Mouse (Mus musculus) effector memory CD4-positive, alpha-beta T cell, adult 5 months (primary cell): ENCODE measurements around the gene Tyro3. TPM values are rescaled to one million over a fixed set of nuclear protein-coding genes. Genes with fewer than 3 reads are reported as not detected.

Source experiments
- polyA plus RNA-seq: library from polyadenylated mRNA; unstranded; fragments of 100-300 nt; shearing (Covaris generic); gene quantifications from one replicate; pipeline ENCODE4 v1.2.1, GENCODE M21; 2017

Gene Tyro3
- 4.8 TPM for polyA plus RNA-seq

GRCm38 (mm10) chr2:119797279-119797783 is at the start of gene Tyro3:
Tyro3 (plus strand) TSS chr2:119797733.

DNA sequence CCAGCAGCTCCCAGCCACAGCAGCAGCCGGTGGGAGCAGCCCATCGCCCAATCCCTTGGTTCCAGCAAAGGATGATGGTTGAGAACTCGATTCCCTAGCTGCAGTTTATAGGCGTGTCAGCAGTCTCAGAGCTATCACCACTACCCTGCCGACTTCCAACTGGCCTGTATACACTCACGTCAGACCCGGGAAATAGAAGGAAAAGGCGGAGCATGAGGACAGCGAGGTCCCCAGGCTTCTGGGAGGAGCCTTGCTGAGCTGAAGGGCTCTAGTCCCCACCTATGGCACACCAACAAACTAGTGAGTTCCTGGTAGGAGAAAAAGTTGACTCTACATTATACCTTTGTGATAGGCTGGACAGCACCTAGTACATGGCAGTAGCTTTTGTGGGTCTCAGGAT is 37.3 kb upstream of the Tyro3 start, which contains the start of gene Ltk:
Gene Ltk (minus strand): TSS at position 181 of the 400 bp plus-strand sequence.

DNA sequence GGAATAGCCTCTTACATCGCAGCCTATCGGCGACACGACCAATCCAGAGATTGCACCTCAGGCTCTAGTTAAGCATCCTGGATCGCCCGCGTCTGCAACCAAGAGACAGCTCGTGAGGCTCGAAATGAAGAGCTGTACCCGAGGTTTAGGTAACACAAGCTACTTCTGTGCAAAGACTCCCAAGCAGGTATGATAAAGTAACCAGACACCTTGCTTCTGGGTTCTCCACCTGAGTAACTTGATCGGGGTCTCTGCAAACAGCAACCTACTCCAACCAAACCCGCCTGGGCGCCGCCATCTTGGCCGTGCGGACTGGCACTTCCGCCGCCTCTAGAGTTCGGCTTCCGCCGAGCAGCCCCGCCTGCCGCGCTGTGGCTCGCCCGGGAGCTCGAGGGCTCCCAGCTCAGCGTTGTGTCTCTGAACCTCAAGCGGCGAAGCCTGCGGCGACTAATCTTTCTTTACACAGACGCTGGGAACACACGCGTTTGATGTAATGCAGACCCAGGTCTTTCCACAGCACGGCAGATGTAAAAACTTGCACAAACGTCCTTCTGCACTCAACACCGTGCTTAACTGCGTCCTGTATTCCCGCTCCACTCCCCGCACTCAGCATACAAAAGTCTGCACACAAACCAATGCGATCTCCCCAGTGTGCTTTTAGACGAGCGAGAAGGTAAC is 10.2 kb upstream of the Tyro3 start, which contains the start of gene Rpap1:
Gene Rpap1 (minus strand): TSS at position 332 of the 678 bp plus-strand sequence.

Other genes with a start within 250 kb of the Tyro3 start
- gene Nusap1, start 179.4 kb upstream of the Tyro3 start, polyA plus RNA-seq = 0.70 TPM
- gene Oip5, start 179.3 kb upstream of the Tyro3 start, polyA plus RNA-seq = 0.70 TPM
- gene Ndufaf1, start 134.9 kb upstream of the Tyro3 start, polyA plus RNA-seq = 10.5 TPM
- 64.8 TPM for gene Rtf1, start 122.7 kb upstream of the Tyro3 start, polyA plus RNA-seq
- 0.20 TPM for gene Itpka, start 55.4 kb upstream of the Tyro3 start, polyA plus RNA-seq
- 0.62 TPM for gene Ltk, start 37.3 kb upstream of the Tyro3 start, polyA plus RNA-seq
- gene Rpap1, start 10.2 kb upstream of the Tyro3 start, polyA plus RNA-seq = 24.5 TPM
- 36.8 TPM for gene Mga, start 99.5 kb downstream of the Tyro3 start, polyA plus RNA-seq
- 4.7 TPM for gene Mapkbp1, start 175.0 kb downstream of the Tyro3 start, polyA plus RNA-seq
- gene Jmjd7, start 229.8 kb downstream of the Tyro3 start, polyA plus RNA-seq = 6.0 TPM
- 2.2 TPM for gene Gm28042, start 229.8 kb downstream of the Tyro3 start, polyA plus RNA-seq
- 0.99 TPM for gene Pla2g4b, start 235.7 kb downstream of the Tyro3 start, polyA plus RNA-seq